Mouse (Mus musculus): Measurements from ENCODE around the gene Gm20388. TPM values are rescaled to one million over a fixed set of nuclear protein-coding genes. Genes with fewer than 3 reads are reported as not detected.
A peak's percentile ranks its signal among the peaks of the same experiment; 100 is the strongest.
"Not testable (repeated sequence)": the region's sequence is repeated elsewhere in the genome, so short reads cannot be mapped to it uniquely, and the experiment has no call there.

Gm20388 gene
- polyA plus RNA-seq, 1 experiment: 23.9 TPM

DNA sequence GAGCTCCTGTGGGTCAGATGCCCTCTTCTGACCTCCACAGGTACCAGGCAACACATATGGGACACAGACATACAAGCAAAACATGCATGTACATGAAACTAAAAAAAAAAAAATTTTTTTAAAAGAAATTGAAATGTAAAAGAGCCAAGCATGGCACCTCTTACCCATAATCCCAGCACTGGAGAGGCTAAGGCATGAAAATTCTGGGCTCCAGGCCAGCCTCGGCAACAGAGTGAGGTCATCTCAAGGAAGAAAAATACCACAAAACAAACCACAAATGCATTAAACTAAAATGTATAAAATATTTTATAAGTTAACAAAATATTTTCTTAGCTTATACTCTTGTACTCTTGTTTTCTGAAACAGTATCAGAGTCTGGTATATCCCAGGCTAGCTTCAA is 3310.3 kb downstream of the Gm20388 start:
- TF ChIP-seq POLR2A (IDR thresholded peaks at IDR 0.05; ENCODE audit: extremely low read depth, insufficient read depth, low read length) (no peak), CTCF (IDR thresholded peaks at IDR 0.05; ENCODE audit: extremely low read depth, insufficient read depth, low read length) (no peak)
- Histone ChIP-seq H3K4me3 (ENCODE audit: insufficient read depth, low read length) (no peak overlapping the region), H3K4me1 (ENCODE audit: control insufficient read depth, insufficient read depth, low read length) (no peaks in the 10 kb centered on the region; the same call in 1 of the 2 replicates), H3K27ac (ENCODE audit: insufficient read depth, low read length) (no peak overlapping the region)

DNA sequence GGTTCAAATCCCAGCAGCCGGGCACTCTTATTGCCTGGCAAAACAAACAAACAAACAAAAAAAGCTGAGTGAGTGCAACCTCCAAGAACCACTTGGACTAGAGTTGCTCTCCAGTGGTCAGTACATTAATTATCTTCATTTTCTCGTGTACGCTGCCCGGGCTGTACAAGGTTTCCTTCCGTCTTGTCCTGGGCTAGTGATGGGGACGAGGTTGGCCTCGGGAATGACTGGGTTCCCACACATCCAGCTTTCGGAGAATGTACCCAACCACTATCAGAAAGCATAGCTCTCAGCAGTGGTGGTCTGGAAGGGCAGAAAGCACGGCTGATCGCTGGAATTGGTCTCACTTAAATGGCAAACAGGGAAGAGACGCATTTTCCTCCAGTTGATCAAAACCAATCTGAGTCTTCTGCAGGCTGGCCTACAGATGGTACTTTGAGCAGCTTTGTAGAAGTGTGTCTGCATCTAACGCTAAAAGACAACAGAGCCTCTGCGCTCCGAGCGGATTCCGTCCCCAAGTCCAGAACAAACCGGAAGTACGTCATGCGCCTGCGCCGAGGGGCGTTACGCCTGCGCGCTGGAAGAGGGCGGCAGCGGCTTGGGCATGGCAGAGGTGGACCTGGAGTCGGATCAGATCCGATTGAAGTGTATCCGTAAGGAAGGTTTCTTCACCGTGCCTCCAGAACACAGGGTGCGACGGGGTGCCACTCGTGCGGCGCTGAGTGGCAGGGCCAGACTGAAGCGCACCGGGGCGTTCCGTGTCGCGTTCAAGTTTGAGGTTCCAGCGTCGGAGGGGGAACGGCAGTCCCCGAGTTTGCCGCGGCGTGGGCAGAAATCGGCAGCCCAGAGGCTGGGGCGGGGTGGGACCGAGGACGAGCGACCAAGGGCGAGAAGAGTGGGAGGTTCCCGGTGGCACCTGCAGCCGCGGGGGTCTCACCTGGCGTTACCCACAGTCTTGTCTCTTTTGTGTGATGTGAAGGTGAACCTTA is 3313.9 kb downstream of the Gm20388 start, which contains the start of gene Cdk10:
Cdk10 (plus strand) TSS at position 565 of the 989 bp plus-strand sequence.
- Histone ChIP-seq H3K4me1 (ENCODE audit: control insufficient read depth, insufficient read depth, low read length) (peaks cover 2% of the 10 kb centered on the region; the same call in 1 of the 2 replicates), H3K27ac (ENCODE audit: insufficient read depth, low read length) (peak within 1 kb of the TSS; percentile 6), H3K4me3 (ENCODE audit: insufficient read depth, low read length) (peak within 1 kb of the TSS; percentile 45)
- TF ChIP-seq CTCF (IDR thresholded peaks at IDR 0.05; ENCODE audit: extremely low read depth, insufficient read depth, low read length): no peak
- peak; percentile 99 for TF ChIP-seq POLR2A (IDR thresholded peaks at IDR 0.05; ENCODE audit: extremely low read depth, insufficient read depth, low read length)

DNA sequence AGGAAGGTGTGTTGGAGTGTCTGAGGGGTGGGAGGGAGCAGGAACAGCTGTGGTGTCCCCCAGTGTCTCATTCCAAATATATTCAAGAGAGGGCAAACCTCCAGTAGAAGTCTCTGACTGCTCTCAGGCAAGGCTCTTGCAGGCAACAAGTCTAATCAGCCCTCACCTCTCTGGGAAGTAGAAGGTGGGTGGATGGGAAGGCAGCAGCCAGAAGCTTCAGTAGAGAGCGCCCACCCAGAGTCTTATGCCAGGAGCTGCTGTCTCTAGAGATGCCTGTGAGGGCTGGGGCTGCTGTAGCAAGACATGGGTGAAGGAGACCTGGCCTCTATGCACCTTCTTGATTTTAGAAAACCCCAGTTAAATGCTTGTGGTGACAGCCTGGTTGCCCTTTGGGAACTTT is 3317.8 kb downstream of the Gm20388 start:
- TF ChIP-seq CTCF (IDR thresholded peaks at IDR 0.05; ENCODE audit: extremely low read depth, insufficient read depth, low read length): no peak
- Histone ChIP-seq H3K4me3 (ENCODE audit: insufficient read depth, low read length) (no peak overlapping the region), H3K4me1 (ENCODE audit: control insufficient read depth, insufficient read depth, low read length) (peaks cover 4% of the 10 kb centered on the region; the same call in 1 of the 2 replicates), H3K27ac (ENCODE audit: insufficient read depth, low read length) (no peak overlapping the region)

DNA sequence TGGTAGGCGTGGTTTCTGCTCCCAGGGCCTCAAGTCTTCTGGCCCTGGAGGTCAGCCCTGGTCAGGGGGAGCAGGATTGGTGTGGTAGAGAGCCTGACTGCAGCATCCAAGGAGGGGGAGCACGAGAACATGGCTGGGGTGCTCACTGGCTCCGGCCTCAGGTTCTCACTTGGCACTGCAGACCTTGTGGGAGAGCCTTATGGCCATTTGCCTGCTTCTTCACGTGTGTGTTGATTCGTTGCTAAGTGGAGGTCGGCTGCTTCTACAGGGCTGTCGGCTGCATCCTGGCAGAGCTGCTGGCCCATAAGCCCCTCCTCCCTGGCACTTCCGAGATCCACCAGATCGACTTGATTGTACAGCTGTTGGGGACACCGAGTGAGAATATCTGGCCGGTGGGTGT is 3319.7 kb downstream of the Gm20388 start:
- not testable (repeated sequence) for H3K4me1 ChIP-seq (ENCODE audit: control insufficient read depth, insufficient read depth, low read length); H3K27ac ChIP-seq (ENCODE audit: insufficient read depth, low read length); H3K4me3 ChIP-seq (ENCODE audit: insufficient read depth, low read length)

DNA sequence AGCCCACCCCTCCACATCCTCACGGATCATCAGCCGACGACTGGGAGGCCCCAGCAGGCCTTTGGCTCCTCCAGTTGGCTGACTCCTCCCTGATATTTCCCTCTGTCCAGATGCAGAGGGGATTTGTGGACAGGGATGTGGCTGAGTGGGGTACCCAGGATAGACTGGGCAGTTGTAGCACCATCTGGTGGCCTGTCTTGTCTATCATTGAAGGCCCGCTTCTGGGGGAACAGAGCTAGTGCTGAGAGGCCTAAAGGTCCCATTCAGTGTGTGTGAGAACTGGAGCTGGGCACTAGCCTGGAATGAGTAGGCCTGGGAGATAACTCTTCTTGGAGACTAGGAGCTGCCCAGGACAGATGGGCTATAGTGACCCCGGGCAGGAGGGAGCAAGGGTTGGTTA is 3321.1 kb downstream of the Gm20388 start:
- no peak overlapping the region for H3K27ac ChIP-seq (ENCODE audit: insufficient read depth, low read length)

DNA sequence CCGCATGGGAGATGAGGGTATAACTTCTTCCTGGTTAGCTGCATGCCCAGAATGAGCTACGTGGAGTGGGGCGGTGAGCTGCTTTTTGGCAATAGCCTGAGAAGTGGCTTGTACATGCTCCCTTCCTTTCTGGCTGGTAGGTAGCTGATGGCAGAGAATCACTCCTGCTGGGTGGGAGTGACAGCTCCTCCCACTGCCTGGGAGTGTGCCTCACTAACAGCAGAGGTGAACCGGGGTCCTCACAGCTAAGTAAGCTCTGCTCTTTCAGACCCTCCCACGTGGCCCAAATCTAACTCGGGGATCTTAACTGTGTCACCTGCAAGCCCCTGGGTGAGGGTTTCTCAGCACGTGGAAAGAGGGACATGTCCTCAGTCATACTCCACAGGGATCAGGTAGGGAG is 3321.9 kb downstream of the Gm20388 start:
- TF ChIP-seq CTCF (IDR thresholded peaks at IDR 0.05; ENCODE audit: extremely low read depth, insufficient read depth, low read length) (no peak), POLR2A (IDR thresholded peaks at IDR 0.05; ENCODE audit: extremely low read depth, insufficient read depth, low read length) (no peak; the same call in 1 of the 2 replicates)
- Histone ChIP-seq H3K4me3 (ENCODE audit: insufficient read depth, low read length) (no peak overlapping the region), H3K27ac (ENCODE audit: insufficient read depth, low read length) (peak overlapping the region; percentile 51; the same call in 1 of the 2 replicates), H3K4me1 (ENCODE audit: control insufficient read depth, insufficient read depth, low read length) (peaks cover 4% of the 10 kb centered on the region)

More for the DNA sequence above, 3321.1 kb downstream of the Gm20388 start:
- TF ChIP-seq CTCF (IDR thresholded peaks at IDR 0.05; ENCODE audit: extremely low read depth, insufficient read depth, low read length) (no peak), POLR2A (IDR thresholded peaks at IDR 0.05; ENCODE audit: extremely low read depth, insufficient read depth, low read length) (no peak)
- peaks cover 4% of the 10 kb centered on the region for H3K4me1 ChIP-seq (ENCODE audit: control insufficient read depth, insufficient read depth, low read length)
- no peak overlapping the region for H3K4me3 ChIP-seq (ENCODE audit: insufficient read depth, low read length)

DNA sequence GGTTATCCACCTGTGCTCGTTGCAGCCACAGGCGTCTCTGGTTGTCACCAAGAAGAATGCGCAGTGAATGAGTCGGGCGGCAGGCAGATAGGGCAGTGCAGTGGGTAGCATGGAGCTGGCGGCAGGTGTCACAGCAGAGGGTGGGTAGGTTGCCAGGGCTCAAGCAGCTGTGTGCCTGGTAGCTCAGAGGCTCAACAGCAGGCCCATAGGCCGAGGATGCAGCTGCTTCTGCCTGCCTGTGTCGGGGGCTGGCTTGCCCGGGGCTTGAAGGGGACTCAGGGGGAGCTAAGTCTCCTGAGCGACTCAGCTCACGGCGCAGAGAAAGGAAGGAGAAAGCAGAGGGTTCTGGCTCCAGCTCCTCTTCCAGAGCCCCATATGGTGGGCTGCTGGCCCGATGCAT is 3322.7 kb downstream of the Gm20388 start:
- H3K27ac ChIP-seq (ENCODE audit: insufficient read depth, low read length): peak overlapping the region; percentile 51; the same call in 1 of the 2 replicates
- peaks cover 2% of the 10 kb centered on the region for H3K4me1 ChIP-seq (ENCODE audit: control insufficient read depth, insufficient read depth, low read length)
- H3K4me3 ChIP-seq (ENCODE audit: insufficient read depth, low read length): peak overlapping the region; percentile 89; the same call in 1 of the 2 replicates
- peak; percentile 57; the same call in 1 of the 2 replicates for TF ChIP-seq POLR2A (IDR thresholded peaks at IDR 0.05; ENCODE audit: extremely low read depth, insufficient read depth, low read length)
- TF ChIP-seq CTCF (IDR thresholded peaks at IDR 0.05; ENCODE audit: extremely low read depth, insufficient read depth, low read length): no peak

DNA sequence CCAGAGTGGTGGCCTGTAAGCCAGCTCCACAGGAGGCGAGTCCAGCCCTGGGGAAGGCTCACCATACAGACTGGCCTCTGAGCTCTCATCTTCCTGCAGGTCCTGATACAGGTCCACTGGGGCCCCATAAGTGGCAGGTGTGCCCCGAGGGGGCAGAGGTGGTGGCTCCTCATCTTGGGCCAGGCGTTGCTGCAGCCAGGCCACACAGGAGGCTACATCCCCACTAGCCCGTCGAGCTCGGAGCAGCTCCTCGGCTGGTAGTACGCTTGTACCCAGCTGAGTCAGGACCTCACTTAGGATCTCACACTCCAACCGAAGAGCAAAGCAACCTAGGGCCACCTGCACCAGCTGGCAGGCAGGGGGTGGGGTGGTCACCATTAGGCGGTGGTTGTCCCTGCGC is 3323.1 kb downstream of the Gm20388 start:
- peak overlapping the region; percentile 22 for H3K27ac ChIP-seq (ENCODE audit: insufficient read depth, low read length)
- TF ChIP-seq POLR2A (IDR thresholded peaks at IDR 0.05; ENCODE audit: extremely low read depth, insufficient read depth, low read length): no peak
- no peak for TF ChIP-seq CTCF (IDR thresholded peaks at IDR 0.05; ENCODE audit: extremely low read depth, insufficient read depth, low read length)
- peak overlapping the region; percentile 89 for H3K4me3 ChIP-seq (ENCODE audit: insufficient read depth, low read length)
- H3K4me1 ChIP-seq (ENCODE audit: control insufficient read depth, insufficient read depth, low read length): peaks cover 2% of the 10 kb centered on the region

DNA sequence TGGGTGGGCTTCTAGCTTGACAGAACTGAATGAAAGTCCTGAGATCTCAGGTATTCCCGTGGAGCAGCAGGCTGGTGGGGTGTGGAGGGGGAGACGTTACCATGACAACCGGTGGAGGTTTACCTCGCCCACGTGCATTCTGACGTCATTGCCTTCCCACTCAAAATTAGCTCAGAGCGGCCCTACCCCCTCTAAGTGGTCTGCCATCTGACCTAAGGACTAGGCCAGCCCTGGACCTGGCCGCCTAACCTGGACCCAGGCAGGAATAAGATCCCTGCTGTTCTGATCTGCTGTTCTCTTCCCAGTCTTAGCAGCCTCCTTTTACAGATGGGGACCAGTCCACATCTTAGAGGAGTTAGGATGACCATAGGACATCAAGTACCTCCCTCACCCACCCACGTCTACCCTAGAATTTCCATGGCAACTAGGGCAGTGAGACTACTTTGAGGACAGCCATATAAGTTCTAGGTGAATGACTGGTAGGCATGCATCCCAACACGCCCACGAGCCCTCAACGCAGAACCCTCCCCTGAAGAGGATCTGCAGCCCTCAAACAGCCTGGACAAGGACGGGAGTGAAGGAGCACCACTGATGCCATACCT is 3324.4 kb downstream of the Gm20388 start:
- Histone ChIP-seq H3K27ac (ENCODE audit: insufficient read depth, low read length) (peak overlapping the region; percentile 76), H3K4me3 (ENCODE audit: insufficient read depth, low read length) (peak overlapping the region; percentile 89), H3K4me1 (ENCODE audit: control insufficient read depth, insufficient read depth, low read length) (peaks cover 2% of the 10 kb centered on the region)
- TF ChIP-seq POLR2A (IDR thresholded peaks at IDR 0.05; ENCODE audit: extremely low read depth, insufficient read depth, low read length) (peak; percentile 87), CTCF (IDR thresholded peaks at IDR 0.05; ENCODE audit: extremely low read depth, insufficient read depth, low read length) (no peak)

All from cortical plate, adult 2 months (tissue).